Mouse (Mus musculus) small intestine, adult 2 months (tissue): ENCODE results near the gene Phtf2.
"Not testable (repeated sequence)": the region's sequence is repeated elsewhere in the genome, so short reads cannot be mapped to it uniquely, and the experiment has no call there.

Experiments
- CTCF ChIP-seq: fragments of 200-500 bp; IDR thresholded peaks from 2 replicates; pipeline ENCODE4 v1.5.1; 2012; ENCODE audit warnings: low read depth, mild to moderate bottlenecking, control low read depth, inconsistent platforms, low read length, moderate library complexity, mixed read lengths; ENCODE audit not compliant: insufficient replicate concordance, insufficient read length; ENCODE audit errors: extremely low read depth
- POLR2A ChIP-seq: fragments of 200-500 bp; IDR thresholded peaks from 2 replicates; pipeline ENCODE4 v1.6.1; 2012; ENCODE audit warnings: low read depth, mild to moderate bottlenecking, control low read depth, inconsistent platforms, low read length, moderate library complexity

- not testable (repeated sequence) for TF ChIP-seq POLR2A, CTCF
Measured at GRCm38 (mm10) chr5:20714619-20715018, 167.3 kb downstream of the Phtf2 start.
